Mouse (Mus musculus) brain, embryonic 14.5 days (tissue): ENCODE measurements around the gene Ttc6.

Source experiments
- CTCF ChIP-seq: fragments of 200-500 bp; IDR thresholded peaks from 2 replicates; pipeline ENCODE4 v1.5.1; 2012; ENCODE audit warnings: inconsistent platforms, mild to moderate bottlenecking, moderate library complexity, borderline replicate concordance; ENCODE audit not compliant: insufficient read depth, insufficient read length; ENCODE audit errors: extremely low read depth
- POLR2A ChIP-seq: fragments of 200-500 bp; IDR thresholded peaks from 2 replicates; pipeline ENCODE4 v1.6.1; 2012; ENCODE audit warnings: mild to moderate bottlenecking, inconsistent platforms, borderline replicate concordance; ENCODE audit not compliant: poor library complexity, insufficient read depth, insufficient read length, severe bottlenecking; ENCODE audit errors: extremely low read depth

DNA sequence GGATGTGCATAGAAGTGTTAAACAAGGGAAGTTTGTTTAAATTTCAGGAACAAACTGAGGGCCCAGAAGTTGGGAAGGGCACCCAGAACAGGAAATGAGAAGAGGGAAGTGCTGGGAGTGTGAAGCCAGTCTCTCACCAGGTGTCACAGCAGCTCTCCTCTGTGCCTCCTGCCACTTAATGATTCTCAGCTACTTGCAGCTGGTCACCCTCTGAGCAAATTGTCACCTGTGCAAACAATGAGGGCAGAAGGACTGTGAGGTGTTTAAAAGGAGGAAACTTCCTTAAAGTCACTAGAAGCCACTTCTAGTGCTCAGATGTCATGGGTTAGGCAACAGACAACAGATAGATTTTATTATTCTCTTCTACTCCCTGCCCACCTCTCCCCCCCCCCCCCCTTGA lies 8.5 kb downstream of the Ttc6 start:
- no peak for TF ChIP-seq POLR2A
- TF ChIP-seq CTCF = no peak
